Mouse (Mus musculus) adrenal gland, adult 8-10 months (tissue): ENCODE data around the gene Rnf157. TPM values are rescaled to one million over a fixed set of nuclear protein-coding genes. Genes with fewer than 3 reads are reported as not detected.
A peak's percentile ranks its signal among the peaks of the same experiment; 100 is the strongest.

Experiments used
- DNase-seq: peaks from one replicate; pipeline ENCODE4 v3.0.0; 2022
- total RNA-seq, 4 experiments: library from RNA; stranded (reverse); gene quantifications; 2 replicates each; pipeline ENCODE4 v1.2.4; 2022

The Rnf157 gene
- total RNA-seq = 10 to 100 TPM in 2 of 4 experiments, 1 to 10 TPM in 2; 4.8 to 16.9 (median 9.3) TPM

- DNase-seq = peak; percentile 61
Observed at GRCm38 (mm10) chr11:116412904-116413630, at the start of gene Rnf157. Gene Rnf157, minus strand, starts transcription at chr11:116413032.

GRCm38 (mm10) chr11:116459786-116460185 lies 47.0 kb upstream of the Rnf157 start:
- no peak for DNase-seq

- no peak for DNase-seq
Observed at GRCm38 (mm10) chr11:116456234-116456633, 43.4 kb upstream of the Rnf157 start.

- DNase-seq = no peak
Observed at GRCm38 (mm10) chr11:116453889-116454288, 41.1 kb upstream of the Rnf157 start.

GRCm38 (mm10) chr11:116449341-116449740 lies 36.5 kb upstream of the Rnf157 start:
- DNase-seq = no peak

DNA sequence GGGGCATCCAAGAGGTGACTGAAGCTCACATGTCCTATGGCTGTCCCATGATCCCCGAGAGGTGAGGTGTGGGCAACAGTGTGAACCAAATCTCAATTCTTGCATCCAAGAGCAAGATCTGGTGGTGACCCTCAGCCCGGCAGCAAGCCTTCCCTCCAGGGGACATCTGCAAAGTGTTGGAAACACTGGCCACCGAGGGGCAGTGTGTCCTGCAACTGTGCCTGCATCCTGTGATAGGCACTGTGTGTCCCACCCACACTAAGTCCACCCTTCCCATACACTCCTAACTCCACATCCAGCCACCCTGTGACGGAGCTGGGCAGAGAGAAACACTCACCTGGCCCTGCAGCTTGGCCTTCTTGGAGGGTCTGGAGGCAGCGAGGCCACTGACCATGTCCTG lies 35.0 kb upstream of the Rnf157 start:
- DNase-seq = no peak

- no peak for DNase-seq
Observed at GRCm38 (mm10) chr11:116446308-116446887, 33.6 kb upstream of the Rnf157 start.

- DNase-seq = peak; percentile 84
Observed at GRCm38 (mm10) chr11:116445596-116446307, 32.9 kb upstream of the Rnf157 start.

GRCm38 (mm10) chr11:116443935-116444334 lies 31.1 kb upstream of the Rnf157 start:
- no peak for DNase-seq

DNA sequence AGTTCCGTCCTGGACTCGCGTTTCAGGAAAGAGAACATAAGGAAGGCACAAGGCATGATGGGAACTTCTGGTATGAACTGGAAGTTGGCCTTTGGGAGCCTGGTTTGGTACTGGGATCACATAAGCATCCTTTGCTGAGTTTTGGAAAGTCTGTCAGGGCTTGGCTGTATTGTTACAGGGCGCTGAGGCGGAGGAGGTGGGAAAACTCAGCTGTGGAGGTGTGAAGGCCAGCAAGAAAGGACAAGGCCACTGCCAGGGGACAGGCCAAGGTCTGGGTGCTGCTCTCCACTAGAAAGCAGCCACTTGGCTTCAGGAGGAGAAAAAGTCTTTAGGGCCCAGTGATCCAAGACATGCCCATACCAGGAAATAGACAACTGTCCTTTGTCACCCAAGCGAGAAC lies 30.5 kb upstream of the Rnf157 start:
- DNase-seq = peak; percentile 30

GRCm38 (mm10) chr11:116442867-116443177 lies 30.0 kb upstream of the Rnf157 start:
- no peak for DNase-seq

- peak; percentile 32 for DNase-seq
Observed at GRCm38 (mm10) chr11:116442129-116442866, 29.5 kb upstream of the Rnf157 start.

- DNase-seq = no peak
Observed at GRCm38 (mm10) chr11:116440408-116441068, 27.7 kb upstream of the Rnf157 start.

- DNase-seq = no peak
Observed at GRCm38 (mm10) chr11:116439269-116440240, 26.7 kb upstream of the Rnf157 start.

DNA sequence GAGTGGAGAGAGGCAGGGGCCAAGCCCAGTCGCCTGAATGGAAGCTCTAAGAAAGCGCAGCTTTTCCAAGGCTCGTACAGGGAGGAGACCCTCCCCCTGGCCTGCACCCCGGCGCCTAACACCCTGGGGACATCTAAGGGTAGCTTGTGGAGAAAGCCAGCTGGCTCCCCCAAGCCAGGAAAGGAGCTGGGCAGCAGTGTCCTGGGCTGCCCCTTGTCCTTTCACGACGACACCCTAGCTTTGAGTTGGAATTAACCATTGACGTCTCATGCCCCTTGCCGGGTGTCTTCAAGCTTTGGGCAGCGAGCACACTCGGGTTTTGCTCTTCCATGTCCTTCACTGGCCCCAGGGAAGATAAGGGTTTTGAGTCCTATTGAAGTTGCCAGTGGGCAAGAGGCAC lies 24.7 kb upstream of the Rnf157 start:
- no peak for DNase-seq

DNA sequence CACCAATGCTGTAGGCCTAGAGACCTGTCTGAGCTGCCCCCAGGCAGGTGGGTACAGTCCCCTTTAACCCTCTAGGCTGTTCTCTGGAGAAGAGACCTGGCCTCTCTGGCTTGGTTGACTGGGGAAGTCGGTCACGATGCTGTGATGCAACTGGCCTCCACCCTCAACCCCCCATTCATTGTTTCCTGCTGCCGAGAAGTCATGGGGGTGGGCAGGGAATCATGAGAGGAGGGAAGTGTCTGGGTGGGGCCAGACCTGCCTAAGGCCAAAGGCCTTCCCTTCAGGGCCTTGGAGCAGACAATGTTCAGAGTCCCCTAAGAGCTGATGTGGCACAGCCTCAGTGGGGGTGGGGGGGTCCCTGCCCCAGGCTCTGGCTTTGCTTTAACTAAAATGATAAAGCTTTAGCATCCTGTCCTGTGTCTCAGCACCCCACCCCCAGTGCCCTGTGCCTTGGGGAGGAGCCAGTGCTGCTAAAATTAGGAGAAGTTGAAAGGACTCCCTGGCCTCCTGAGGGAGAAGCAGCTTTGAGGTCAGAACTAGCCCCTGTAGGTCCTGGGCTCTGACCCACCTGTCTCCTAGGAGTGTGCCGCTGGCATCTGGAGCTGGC lies 24.0 kb upstream of the Rnf157 start:
- no peak for DNase-seq

- DNase-seq = no peak
Observed at GRCm38 (mm10) chr11:116435992-116436724, 23.3 kb upstream of the Rnf157 start.

DNA sequence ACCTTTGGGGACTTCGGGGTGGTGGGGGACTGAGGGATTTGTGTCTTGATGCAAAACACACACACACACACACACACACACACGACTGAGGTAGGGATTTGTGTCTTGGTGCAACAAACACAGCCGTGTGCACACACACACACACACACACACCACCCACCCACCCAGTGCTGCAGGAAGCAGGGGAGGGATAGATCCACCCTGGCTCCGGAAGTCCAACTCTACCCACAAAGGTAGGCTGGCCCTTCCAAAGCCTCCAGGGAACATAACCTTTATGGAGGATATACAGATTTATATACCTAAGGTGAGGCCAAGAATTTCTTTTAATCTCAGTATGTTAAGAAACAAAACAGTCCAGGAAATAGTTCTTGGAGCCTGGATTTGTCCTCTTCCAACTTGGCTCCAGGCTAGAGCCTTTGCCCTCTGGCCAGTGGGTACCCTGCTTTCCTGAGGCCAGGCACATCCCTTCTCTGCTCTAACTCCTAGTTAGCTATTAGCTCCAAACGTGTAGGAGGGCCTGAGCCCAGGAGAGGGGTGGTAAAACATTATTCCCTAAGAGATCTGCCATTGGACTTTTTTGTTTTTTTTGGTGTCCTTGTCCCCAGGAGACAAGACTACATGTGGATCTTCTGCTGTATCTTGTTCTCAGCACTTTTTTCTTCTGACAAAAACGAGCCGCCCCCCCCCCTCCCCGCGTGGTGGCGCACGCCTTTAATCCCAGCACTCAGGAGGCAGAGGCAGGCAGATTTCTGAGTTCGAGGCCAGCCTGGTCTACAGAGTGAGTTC lies 22.3 kb upstream of the Rnf157 start:
- no peak for DNase-seq

DNA sequence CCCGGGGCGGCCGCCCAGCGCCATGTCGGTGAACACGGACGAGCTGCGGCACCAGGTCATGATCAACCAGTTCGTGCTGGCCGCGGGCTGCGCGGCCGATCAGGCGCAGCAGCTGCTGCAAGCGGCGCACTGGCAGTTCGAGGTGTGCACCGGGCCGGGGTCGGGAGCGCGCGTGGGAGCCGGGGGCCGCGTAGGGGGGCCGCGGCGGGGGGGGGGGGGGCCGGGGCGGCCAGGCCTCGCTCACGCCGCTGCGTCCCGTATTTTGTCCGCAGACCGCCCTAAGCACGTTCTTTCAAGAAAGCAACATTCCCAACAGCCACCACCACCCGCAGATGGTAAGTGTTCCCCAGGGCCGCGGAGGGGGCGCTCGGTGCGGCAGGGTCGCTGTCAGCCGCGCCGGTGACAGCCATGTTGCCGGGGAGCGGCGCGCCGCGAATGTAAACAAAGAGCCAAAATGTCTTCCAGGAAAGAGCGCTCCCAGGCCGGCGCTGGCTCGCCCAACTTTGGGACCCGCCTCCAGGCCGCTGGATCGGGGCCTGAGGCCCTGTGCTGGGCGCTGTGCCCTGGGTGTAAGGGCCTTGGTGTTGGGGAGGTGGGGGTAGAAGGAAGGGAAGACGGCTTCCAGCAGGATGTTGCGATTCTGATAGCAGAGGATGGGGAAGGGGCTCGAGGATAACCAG lies 21.6 kb upstream of the Rnf157 start:
- peak; percentile 58 for DNase-seq
